Mouse (Mus musculus) olfactory bulb, adult 2 months (tissue): Measurements from ENCODE around the gene Pdzrn4.

ENCODE experiments used
- CTCF ChIP-seq: fragments of 200-500 bp; IDR thresholded peaks from 2 replicates; pipeline ENCODE4 v1.5.1; 2012; ENCODE audit warnings: low read depth, mild to moderate bottlenecking, low read length, moderate library complexity; ENCODE audit not compliant: insufficient read depth
- POLR2A ChIP-seq: fragments of 200-500 bp; IDR thresholded peaks from 2 replicates; pipeline ENCODE4 v1.6.1; 2012; ENCODE audit warnings: mild to moderate bottlenecking, low read depth, low read length, moderate library complexity; ENCODE audit not compliant: insufficient read depth

GRCm38 (mm10) chr15:92621731-92622234, 225.1 kb downstream of the Pdzrn4 start:
- TF ChIP-seq CTCF (no peak), POLR2A (no peak)
